Mouse (Mus musculus) embryonic facial prominence, embryonic 14.5 days (tissue): ENCODE measurements around the gene Cfc1. TPM values are rescaled to one million over a fixed set of nuclear protein-coding genes. Genes with fewer than 3 reads are reported as not detected.
A peak's percentile ranks its signal among the peaks of the same experiment; 100 is the strongest.

Source experiments
- ATAC-seq: fragments of 200-750 bp; cut with Nextera tagmentation; 2 replicates; pipeline ENCODE4 v1.8.0; 2017; ENCODE audit warnings: low read depth, moderate number of reproducible peaks, moderate TSS enrichment
- DNase-seq: peaks from one replicate; pipeline ENCODE4 v3.0.0-alpha.2; 2015; ENCODE audit warnings: low spot score
- H3K27ac ChIP-seq: fragments of 300-500 bp; sonication (generic); replicated peaks from 2 replicates; pipeline ENCODE4 v1.5.1; 2014; ENCODE audit warnings: low read depth, mild to moderate bottlenecking, low read length, moderate library complexity
- H3K27me3 ChIP-seq: fragments of 300-500 bp; sonication (generic); replicated peaks from 2 replicates; pipeline ENCODE4 v1.6.1; 2014; ENCODE audit warnings: low read length; ENCODE audit not compliant: control insufficient read depth, insufficient read depth
- H3K36me3 ChIP-seq: fragments of 300-500 bp; sonication (generic); 2 replicates; pipeline ENCODE4 v1.6.1; 2014; ENCODE audit warnings: low read length, mixed read lengths; ENCODE audit not compliant: control insufficient read depth, insufficient read depth
- H3K4me1 ChIP-seq: fragments of 300-500 bp; sonication (generic); 2 replicates; pipeline ENCODE4 v1.6.1; 2014; ENCODE audit warnings: antibody characterized with exemption, low read length; ENCODE audit not compliant: control insufficient read depth, insufficient read depth
- H3K4me2 ChIP-seq: fragments of 300-500 bp; sonication (generic); 2 replicates; pipeline ENCODE4 v1.6.1; 2014; ENCODE audit warnings: low read depth, mild to moderate bottlenecking, low read length, moderate library complexity, mixed read lengths
- H3K4me3 ChIP-seq: fragments of 300-500 bp; sonication (generic); 2 replicates; pipeline ENCODE4 v1.5.1; 2014; ENCODE audit warnings: low read depth, mild to moderate bottlenecking, low read length
- H3K9ac ChIP-seq: fragments of 300-500 bp; sonication (generic); 2 replicates; pipeline ENCODE4 v1.6.1; 2014; ENCODE audit warnings: low read depth, mild to moderate bottlenecking, low read length, moderate library complexity, mixed read lengths
- H3K9me3 ChIP-seq: fragments of 300-500 bp; sonication (generic); 2 replicates; pipeline ENCODE4 v1.6.1; 2016; ENCODE audit warnings: low read length; ENCODE audit not compliant: control insufficient read depth
- WGBS: fragments of 180-500 bp; shearing (Covaris S2); extraction: QIAGEN DNeasy Blood & Tissue Kit; methylation state at CpG from one replicate; pipeline ENCODE4 v1.1.7; 2014; 5-methylcytosine and 5-hydroxymethylcytosine counted together
- polyA plus RNA-seq: library from polyadenylated mRNA; unstranded; fragments of >200 nt; fragmentation: Nextera tagmentation; extraction: Ambion mirVana; gene quantifications from 2 replicates; pipeline ENCODE4 v1.2.1, GENCODE M21; 2014

Cfc1 gene
- polyA plus RNA-seq, 1 experiment from 2014 or later, result 0.35 TPM

DNA sequence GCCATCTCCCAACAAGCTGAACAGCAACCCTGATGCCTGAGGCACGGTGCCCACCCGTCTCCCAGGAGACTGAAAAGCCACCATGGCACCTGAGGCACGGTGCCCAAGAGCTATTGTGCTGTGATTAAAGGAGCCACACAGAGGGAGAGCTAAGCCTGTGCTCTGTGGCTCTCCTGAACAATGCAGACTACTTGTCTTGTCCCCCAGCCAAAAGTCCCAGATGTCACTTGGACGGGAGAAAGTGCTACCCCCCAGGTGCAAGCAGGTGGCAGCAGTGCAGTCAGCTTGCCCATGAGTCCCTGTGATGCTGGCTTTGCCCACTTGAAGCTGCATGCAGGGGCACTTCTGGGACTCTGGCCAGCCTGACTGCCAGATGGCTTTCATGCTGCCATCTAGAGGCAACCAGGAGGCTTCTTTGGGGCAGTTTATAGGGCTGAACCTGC, 48.4 kb downstream of the Cfc1 start:
- DNase-seq (peak; percentile 12), ATAC-seq (peak; percentile 24; the same call in 1 of the 2 replicates)
- Histone ChIP-seq H3K9ac (no peak overlapping the region), H3K27me3 (peaks cover 20% of the 10 kb centered on the region), H3K4me3 (no peak overlapping the region), H3K27ac (no peak overlapping the region), H3K4me1 (peaks cover 3% of the 10 kb centered on the region), H3K36me3 (no peaks in the 10 kb centered on the region), H3K4me2 (no peak overlapping the region), H3K9me3 (no peaks in the 10 kb centered on the region)
- 17% methylated on average over 4 of the region's 4 CpGs for WGBS

DNA sequence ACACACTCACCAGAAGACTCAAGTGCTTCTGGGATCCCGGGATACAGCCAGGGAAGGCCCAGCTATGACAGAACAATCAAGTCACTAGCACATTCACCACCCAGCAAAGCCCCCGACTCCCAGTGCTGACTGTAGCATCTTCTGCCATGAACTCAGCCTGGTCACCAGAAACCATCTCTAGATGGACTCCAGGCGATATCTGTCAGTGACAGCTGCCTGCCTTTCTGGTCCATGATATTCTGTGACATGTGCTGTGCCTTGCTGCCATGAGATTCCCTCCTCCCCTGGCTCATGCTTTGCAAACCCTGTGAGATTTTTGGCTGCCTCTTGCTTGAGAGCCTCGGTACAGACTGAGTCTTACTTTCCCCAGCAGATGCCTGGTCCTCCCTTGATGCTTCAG, 49.3 kb downstream of the Cfc1 start:
- no peaks in the 10 kb centered on the region for H3K36me3 ChIP-seq
- ATAC-seq (no peak), DNase-seq (no peak)
- H3K9ac ChIP-seq, result no peak overlapping the region
- peaks cover 1% of the 10 kb centered on the region for H3K4me1 ChIP-seq
- no peak overlapping the region for H3K4me2 ChIP-seq
- peaks cover 12% of the 10 kb centered on the region; the same call in 1 of the 2 replicates for H3K27me3 ChIP-seq
- H3K9me3 ChIP-seq, result no peaks in the 10 kb centered on the region
- H3K4me3 ChIP-seq, result no peak overlapping the region
- WGBS, result 78% methylated on average over 4 of the region's 4 CpGs
- no peak overlapping the region for H3K27ac ChIP-seq

DNA sequence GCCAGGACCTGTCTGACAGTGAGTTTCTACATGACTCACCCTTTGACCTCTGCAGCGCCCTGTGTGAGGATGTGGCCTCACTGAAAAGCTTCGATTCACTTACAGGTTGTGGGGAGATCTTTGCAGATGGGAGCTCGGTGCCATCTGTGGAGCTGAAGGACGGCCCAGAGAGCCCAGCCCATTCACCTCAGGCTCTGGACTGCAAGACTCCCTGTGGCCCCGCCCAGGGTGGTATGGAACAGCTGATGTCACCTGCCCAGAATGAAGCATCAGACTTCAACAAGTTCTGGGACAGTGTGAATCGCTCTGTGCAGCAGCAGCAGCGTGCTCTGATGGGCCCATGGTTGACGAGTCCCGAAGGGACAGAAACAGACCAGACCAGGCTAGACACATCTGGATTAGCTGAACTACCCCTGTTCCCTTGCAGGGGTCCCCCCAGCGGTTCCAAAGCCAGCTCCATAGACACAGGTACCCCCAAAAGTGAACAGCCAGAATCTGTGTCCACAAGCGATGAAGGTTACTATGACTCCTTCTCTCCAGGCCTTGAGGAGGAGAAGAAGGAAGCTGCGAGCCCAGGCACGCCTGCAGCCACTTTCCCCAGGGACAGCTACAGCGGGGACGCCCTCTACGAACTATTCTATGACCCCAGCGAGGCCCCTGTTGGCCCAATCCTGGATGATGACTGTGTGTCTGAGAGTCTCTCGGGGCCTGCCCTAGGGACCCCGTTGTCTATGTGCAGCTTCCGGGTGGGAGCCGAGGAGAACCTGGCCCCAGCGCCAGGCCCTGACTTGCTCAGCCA, 52.0 kb downstream of the Cfc1 start:
- no peaks in the 10 kb centered on the region for H3K36me3 ChIP-seq
- H3K27me3 ChIP-seq, result no peaks in the 10 kb centered on the region
- WGBS, result 76% methylated on average over 15 of the region's 22 CpGs
- no peaks in the 10 kb centered on the region for H3K9me3 ChIP-seq
- H3K9ac ChIP-seq, result no peak overlapping the region
- no peak overlapping the region for H3K27ac ChIP-seq
- H3K4me1 ChIP-seq, result no peaks in the 10 kb centered on the region
- ATAC-seq (no peak), DNase-seq (no peak)
- no peak overlapping the region for H3K4me3 ChIP-seq
- no peak overlapping the region for H3K4me2 ChIP-seq

Other genes starting within 250 kb of the Cfc1 start
- 49.1 and 53.0 TPM in 2 replicates for gene Ccdc115, start 96.0 kb upstream of the Cfc1 start, polyA plus RNA-seq
- 71.5 and 74.6 TPM in 2 replicates for gene Imp4, start 95.8 kb upstream of the Cfc1 start, polyA plus RNA-seq
- 18.1 and 19.4 TPM in 2 replicates for gene Ptpn18, start 75.9 kb upstream of the Cfc1 start, polyA plus RNA-seq
- gene Prss39, start 37.2 kb upstream of the Cfc1 start, polyA plus RNA-seq, result not detected in 2 replicates
- not detected in 2 replicates for gene Prss40, start 25.3 kb downstream of the Cfc1 start, polyA plus RNA-seq
- gene Amer3, start 44.0 kb downstream of the Cfc1 start, polyA plus RNA-seq, result 1.1 TPM in 2 replicates